Mouse (Mus musculus) cortical plate, adult 2 months (tissue): ENCODE data around the gene Akap6.

Experiments used
- CTCF ChIP-seq: fragments of 200-500 bp; IDR thresholded peaks from 2 replicates; pipeline ENCODE4 v1.5.1; 2011; ENCODE audit warnings: mild to moderate bottlenecking, control low read depth, low read length; ENCODE audit not compliant: insufficient read depth; ENCODE audit errors: extremely low read depth
- POLR2A ChIP-seq: fragments of 200-500 bp; IDR thresholded peaks from 2 replicates; pipeline ENCODE4 v1.6.1; 2011; ENCODE audit warnings: mild to moderate bottlenecking, low read length, control low read depth; ENCODE audit not compliant: insufficient read depth; ENCODE audit errors: extremely low read depth

GRCm38 (mm10) chr12:53040634-53041033 lies 341.5 kb downstream of the Akap6 start:
- TF ChIP-seq CTCF (no peak), POLR2A (no peak)
